Mouse (Mus musculus): ENCODE data around the gene Cebpzos.

Cebpzos gene

GRCm38 (mm10) chr17:78916369-78916813, at the start of gene Cebpzos:
Cebpzos (plus strand) TSS chr17:78916500.
- DNase-seq = peak; percentile 95

- no peak for DNase-seq
Observed at GRCm38 (mm10) chr17:78873886-78874285, 42.4 kb upstream of the Cebpzos start.

GRCm38 (mm10) chr17:78881878-78882304, 34.4 kb upstream of the Cebpzos start:
- peak; percentile 17 for DNase-seq

- peak; percentile 92 for DNase-seq
Observed at GRCm38 (mm10) chr17:78882401-78883112, 33.7 kb upstream of the Cebpzos start, which contains the start of gene Eif2ak2. Eif2ak2 (minus strand) TSS chr17:78882573.

GRCm38 (mm10) chr17:78883291-78883690, 33.0 kb upstream of the Cebpzos start:
- no peak for DNase-seq

- DNase-seq = no peak
Observed at GRCm38 (mm10) chr17:78885286-78886065, 30.8 kb upstream of the Cebpzos start.

- DNase-seq = no peak
Observed at GRCm38 (mm10) chr17:78888554-78888953, 27.7 kb upstream of the Cebpzos start.

- no peak for DNase-seq
Observed at GRCm38 (mm10) chr17:78889184-78889583, 27.1 kb upstream of the Cebpzos start.

- DNase-seq = no peak
Observed at GRCm38 (mm10) chr17:78891020-78891419, 25.3 kb upstream of the Cebpzos start.

GRCm38 (mm10) chr17:78894991-78895390, 21.3 kb upstream of the Cebpzos start:
- DNase-seq = no peak

- DNase-seq = peak; percentile 58
Observed at GRCm38 (mm10) chr17:78895394-78895793, 20.9 kb upstream of the Cebpzos start.

- DNase-seq = no peak
Observed at GRCm38 (mm10) chr17:78903158-78903557, 13.1 kb upstream of the Cebpzos start.

GRCm38 (mm10) chr17:78906892-78907291, 9.4 kb upstream of the Cebpzos start, which contains the start of gene Sult6b1:
Sult6b1 (minus strand) TSS chr17:78906992.
- DNase-seq = no peak

GRCm38 (mm10) chr17:78909374-78909773, 6.9 kb upstream of the Cebpzos start:
- DNase-seq = no peak

- DNase-seq = no peak
Observed at GRCm38 (mm10) chr17:78912861-78913281, 3.4 kb upstream of the Cebpzos start.

- DNase-seq = no peak
Observed at GRCm38 (mm10) chr17:78913921-78914320, 2.4 kb upstream of the Cebpzos start.

GRCm38 (mm10) chr17:78915772-78916171, 528 bp upstream of the Cebpzos start:
- no peak for DNase-seq

GRCm38 (mm10) chr17:78916899-78917298, 599 bp downstream of the Cebpzos start:
- no peak for DNase-seq

- no peak for DNase-seq
Observed at GRCm38 (mm10) chr17:78917696-78918095, 1.4 kb downstream of the Cebpzos start.

- no peak for DNase-seq
Observed at GRCm38 (mm10) chr17:78935857-78936256, 19.6 kb downstream of the Cebpzos start.

GRCm38 (mm10) chr17:78936466-78937228, 20.3 kb downstream of the Cebpzos start, which contains the start of the genes Cebpz and Ndufaf7:
Cebpz (minus strand) TSS chr17:78937066.
Ndufaf7 (plus strand) TSS chr17:78937136.
- peak; percentile 98 for DNase-seq

- DNase-seq = no peak
Observed at GRCm38 (mm10) chr17:78937229-78937853, 21.0 kb downstream of the Cebpzos start.
